Mouse (Mus musculus) heart, adult 2 months (tissue): ENCODE results near the gene Plb1.

ENCODE experiments used
- CTCF ChIP-seq: fragments of 200-600 bp; IDR thresholded peaks from 2 replicates; pipeline ENCODE4 v1.8.1; 2022; ENCODE audit warnings: antibody characterized with exemption, mild to moderate bottlenecking, moderate library complexity
- EP300 ChIP-seq: fragments of 200-500 bp; IDR thresholded peaks from 2 replicates; pipeline ENCODE4 v1.6.1; 2011; ENCODE audit warnings: low read depth, low read length, control low read depth; ENCODE audit not compliant: insufficient read depth
- POLR2A ChIP-seq: fragments of 200-500 bp; IDR thresholded peaks from 2 replicates; pipeline ENCODE4 v1.6.1; 2011; ENCODE audit warnings: mild to moderate bottlenecking, low read depth, low read length, control low read depth; ENCODE audit not compliant: insufficient read depth

GRCm38 (mm10) chr5:32335172-32335571, 102.7 kb downstream of the Plb1 start:
- TF ChIP-seq CTCF (no peak), POLR2A (no peak), EP300 (0 out of 2 replicates have a peak, but pooled peaks have one; percentile 24)
